Mouse (Mus musculus) gonadal fat pad, adult 2 months (tissue): ENCODE measurements around the gene Psma5. TPM values are rescaled to one million over a fixed set of nuclear protein-coding genes. Genes with fewer than 3 reads are reported as not detected.
A peak's percentile ranks its signal among the peaks of the same experiment; 100 is the strongest.
"Not testable (repeated sequence)": the region's sequence is repeated elsewhere in the genome, so short reads cannot be mapped to it uniquely, and the experiment has no call there.

Experiments used
- DNase-seq: peaks from one replicate; pipeline ENCODE4 v3.0.0-alpha.2; 2012; ENCODE audit warnings: low read depth
- polyA plus RNA-seq: library from polyadenylated mRNA; depleted of rRNA; stranded (reverse); fragments of >200 nt; gene quantifications from 2 replicates; pipeline ENCODE4 v1.2.3, GENCODE M21; 2012; rRNA removed

The Psma5 gene
- 63.6 and 79.8 TPM in 2 replicates for polyA plus RNA-seq

DNA sequence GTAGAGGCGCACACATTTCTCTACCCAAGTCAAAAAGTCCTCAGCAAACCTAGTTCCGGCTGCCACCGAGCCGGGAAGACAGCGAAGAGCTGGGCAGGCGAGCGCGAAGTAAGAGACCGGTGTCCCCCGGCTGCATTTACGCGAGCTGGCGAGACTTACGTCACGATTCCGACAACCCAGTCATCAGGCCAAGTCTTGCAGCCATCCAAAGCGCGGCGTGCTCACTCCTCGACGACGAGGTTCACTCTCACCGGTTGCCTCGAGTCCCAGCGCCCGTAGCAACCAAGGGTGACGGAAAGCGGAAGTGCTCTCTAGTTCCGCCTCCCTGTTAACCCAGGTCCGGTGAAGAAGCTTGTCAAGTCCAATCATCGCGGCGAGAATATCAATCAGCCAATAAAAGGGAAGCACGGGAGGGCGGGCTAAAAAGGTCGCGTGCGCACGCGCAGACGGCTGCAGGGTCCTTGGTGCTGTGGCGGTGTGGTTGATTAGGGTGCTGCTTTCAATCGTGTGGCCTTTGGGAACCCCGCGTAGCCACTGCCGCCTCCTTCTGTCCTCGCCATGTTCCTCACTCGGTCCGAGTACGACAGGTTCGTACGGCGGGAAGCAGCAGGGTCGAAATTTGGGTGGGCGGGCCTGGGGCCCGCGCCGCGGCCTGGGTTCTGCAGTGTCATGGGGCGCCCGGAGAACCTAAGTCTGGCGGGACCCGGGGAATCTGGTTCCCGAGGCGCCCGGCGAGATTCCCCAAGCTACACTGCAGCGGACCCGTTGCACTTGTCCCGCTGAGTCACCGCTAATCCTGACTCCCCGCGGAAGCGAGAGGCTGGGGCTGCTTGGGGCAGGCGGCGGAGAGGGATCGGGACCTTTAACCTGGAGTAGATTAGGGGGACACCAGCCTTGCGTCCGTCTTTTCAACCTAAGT lies at the start of gene Psma5:
Gene Psma5, plus strand, starts transcription at position 208 of the 919 bp plus-strand sequence.
- peak; percentile 90 for DNase-seq

DNA sequence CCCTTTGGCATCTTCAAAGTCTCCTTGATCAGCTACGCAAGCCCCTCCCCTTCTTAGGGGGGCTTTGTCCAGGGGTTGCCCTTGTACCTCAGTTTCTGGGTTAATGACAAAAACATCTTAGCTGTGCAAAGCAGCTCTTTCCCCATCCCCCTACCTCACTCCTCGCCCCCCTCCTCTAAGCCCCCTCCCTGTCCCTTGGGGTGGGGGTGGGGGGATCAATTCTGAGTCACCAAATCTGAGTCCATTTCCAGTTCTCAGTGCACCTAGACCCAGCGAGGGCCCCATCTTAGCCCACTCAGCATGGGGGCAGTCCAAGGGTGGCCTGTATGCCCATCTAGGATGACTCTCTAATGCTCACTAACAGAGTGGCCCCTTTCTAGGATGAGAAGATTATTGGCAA lies 47.7 kb upstream of the Psma5 start:
- DNase-seq = no peak

DNA sequence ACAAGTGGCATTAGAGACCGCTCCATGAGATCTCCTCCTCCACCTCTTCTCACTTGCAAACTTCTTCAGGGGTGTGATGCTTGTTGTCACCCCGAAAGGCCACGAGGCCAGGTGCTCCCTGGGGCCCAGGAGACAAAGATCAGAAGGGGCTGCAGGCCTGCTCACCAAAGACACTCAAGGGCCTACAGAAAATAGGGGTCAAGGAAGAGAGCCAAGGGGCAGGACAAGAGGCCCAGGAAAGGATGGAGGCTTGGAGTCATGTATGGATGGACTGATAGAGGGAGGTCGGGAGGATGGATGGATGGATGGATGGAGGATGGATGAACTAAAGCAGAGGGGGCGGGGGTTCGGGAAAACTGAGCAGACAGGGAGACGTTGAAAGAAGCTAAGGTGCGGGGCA lies 47.2 kb upstream of the Psma5 start:
- no peak for DNase-seq

DNA sequence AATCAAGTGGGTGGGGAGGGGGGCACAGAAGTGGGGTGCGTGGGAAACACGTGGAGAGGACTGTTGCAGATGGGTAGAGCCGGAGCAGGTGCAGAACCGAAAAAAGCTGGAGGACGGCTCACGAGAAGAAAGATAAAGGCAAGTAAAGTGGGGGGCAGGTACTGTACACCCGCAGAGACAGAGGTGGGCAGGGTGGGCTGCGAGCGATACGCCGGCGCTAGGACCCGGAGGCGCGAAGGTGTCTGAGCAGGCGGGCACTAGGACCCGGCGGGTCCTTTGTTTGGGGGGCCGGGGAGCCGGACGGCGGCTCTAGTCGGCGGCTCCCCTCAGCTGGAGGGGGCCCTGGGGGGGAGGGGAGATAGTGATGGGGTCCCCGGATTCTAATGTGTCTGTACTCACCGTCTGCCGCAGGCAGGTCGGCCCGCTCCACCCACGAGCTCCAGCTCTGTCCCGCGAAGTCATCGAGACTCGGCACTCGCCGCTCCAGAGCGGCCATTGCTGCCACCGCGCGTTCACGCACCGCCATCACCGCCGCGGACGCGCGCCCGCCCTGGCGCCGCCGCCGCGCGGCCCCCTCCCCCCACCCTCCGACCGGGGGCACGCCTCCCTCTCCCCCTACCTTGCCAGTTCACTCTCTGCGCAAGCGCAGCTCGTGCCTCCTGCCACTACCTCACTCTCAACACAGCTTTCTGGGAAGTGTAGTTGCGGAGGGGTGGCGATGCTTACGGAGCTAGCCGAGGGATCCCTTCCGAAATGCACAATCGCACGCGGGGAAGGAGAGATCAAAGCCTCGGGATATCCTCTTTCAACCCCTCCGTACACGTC lies 46.6 kb upstream of the Psma5 start:
- DNase-seq = peak; percentile 38

DNA sequence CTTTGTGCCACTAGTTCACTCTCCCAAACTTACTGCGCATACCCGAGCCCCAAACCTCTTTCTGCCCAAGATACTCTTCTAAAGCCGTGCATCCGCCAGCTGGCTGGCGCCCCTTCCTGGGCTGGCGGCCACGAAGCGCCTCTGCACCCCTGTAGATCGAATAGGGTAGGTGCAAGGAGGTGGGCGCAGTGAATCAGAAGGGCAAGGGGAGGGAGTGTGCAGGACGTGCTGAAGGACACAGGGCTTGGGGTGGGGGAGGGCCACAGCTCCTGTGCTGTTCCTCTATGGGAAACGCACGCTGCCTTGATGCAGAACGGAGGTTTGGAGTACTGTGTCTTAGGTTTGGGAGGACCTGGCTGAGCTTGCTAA lies 46.0 kb upstream of the Psma5 start, which contains the start of gene Atxn7l2:
Gene Atxn7l2, minus strand, starts transcription at position 164 of the 369 bp plus-strand sequence.
- DNase-seq = no peak

DNA sequence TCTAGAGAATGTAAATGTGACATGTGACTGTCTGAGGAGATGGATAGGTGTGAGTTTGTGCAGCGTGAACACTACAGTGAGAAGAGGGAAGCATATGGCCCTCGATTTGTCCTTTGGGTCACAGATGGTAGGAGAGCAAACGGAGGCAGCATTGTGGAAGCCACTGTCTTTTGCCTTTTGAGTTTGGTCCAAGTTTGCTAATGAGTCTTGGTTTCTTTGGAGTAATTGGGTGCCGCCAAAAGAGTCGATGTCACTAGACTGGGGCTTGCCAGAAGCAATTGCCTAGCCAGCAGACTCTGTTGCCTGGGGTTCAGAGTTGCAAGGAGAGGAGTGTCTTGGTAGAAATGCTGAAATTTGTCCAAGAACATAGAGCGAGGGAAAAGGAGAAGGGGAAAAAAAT lies 44.9 kb upstream of the Psma5 start:
- DNase-seq = no peak

DNA sequence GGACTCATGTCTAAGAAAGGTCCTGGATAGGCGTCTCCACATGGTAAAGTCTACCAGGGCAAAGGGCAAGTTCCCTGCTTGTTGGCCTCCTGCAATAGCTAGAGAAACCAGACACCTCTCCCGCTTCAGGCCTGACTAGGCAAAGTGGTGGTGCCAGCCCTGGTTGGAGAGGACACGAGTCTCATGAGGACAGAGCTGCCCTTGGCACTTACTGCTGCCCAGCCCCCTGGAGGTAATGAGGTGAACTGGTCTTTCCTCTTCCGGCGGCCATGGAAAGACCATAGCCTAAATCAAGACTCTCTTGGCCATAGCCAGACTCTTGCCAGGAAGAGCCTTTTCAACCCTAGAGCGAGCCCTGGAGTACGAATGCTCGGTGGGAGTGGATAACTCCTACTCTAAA lies 44.3 kb upstream of the Psma5 start:
- DNase-seq = no peak

DNA sequence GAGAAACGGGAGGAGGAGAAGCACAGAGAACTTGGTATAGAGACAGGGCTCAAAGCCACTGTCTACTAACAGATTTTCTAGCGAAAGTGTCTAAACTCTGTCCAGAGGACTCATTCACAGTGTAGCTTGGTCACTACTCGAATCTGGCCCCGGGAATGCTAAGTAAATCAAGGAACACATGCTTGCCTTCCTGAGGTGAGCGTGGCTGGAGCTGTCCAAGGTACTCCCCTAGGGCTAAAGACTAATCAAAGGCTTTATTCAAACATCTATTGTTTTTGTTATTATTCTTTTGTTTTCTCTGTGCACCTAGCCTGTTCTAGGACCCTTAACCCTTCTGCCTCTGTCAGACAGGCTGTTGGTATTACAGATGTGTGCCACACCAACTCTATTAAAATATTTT lies 42.0 kb upstream of the Psma5 start:
- DNase-seq = no peak

DNA sequence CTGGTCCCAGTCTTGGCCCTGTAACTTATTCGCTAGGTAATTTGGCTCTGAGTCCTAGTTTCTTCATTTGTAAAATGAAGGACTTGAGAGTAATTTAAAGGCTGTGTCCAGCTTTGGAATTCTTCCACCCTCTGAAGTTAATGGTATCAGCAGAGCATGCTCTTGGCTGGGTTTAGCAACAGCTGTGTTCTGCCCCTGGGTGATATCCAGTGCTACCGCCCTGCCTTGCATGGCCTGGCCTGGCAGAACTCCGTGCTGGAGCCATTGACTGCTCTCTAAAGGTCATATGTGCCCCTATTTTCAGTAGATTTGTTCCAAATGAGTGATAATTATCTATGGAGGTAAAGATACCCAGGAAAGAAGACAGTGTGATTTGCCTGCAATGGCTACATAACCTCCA lies 36.1 kb upstream of the Psma5 start:
- DNase-seq = no peak

DNA sequence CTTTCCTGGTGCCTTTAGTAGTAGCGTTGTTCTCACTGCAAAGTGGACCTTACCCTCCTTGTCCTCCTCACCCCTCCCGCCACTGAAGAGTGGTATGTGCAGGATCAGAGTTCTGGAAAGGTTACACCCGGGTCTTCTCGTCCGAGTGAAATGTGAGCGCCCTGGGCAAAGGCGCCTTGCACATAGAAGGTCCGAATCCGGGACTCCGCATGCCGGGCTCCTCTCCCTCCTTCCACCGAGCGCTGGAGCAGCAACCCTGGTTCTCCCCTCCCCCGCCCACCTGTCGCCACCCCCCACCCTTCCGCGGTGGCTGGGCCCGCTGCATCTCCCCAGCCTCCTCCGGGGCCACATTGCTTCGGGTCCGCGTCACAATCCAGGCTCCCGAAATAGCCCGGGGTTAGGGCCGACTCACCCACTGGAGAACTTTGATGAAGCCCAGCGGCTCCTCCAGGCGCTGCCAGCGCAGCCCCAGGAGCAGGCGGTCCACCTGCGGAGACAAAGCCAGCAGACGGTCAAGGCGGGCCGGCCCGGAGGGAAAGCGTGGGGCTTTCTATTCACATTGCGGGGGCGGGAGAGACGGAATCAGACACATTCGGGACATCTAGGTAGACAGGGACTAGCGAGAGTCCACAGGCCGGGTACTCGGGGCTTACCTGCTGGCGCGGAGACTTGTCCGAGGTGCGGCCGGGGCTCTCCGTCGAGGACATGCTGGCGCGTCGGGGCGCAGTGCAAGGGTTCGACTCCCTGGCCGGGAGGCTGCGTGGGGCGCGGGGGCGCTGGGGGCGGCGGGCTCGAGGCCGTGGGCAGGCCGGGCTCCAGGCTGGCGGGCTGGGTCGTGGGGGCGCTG lies 30.8 kb upstream of the Psma5 start:
- DNase-seq = no peak

DNA sequence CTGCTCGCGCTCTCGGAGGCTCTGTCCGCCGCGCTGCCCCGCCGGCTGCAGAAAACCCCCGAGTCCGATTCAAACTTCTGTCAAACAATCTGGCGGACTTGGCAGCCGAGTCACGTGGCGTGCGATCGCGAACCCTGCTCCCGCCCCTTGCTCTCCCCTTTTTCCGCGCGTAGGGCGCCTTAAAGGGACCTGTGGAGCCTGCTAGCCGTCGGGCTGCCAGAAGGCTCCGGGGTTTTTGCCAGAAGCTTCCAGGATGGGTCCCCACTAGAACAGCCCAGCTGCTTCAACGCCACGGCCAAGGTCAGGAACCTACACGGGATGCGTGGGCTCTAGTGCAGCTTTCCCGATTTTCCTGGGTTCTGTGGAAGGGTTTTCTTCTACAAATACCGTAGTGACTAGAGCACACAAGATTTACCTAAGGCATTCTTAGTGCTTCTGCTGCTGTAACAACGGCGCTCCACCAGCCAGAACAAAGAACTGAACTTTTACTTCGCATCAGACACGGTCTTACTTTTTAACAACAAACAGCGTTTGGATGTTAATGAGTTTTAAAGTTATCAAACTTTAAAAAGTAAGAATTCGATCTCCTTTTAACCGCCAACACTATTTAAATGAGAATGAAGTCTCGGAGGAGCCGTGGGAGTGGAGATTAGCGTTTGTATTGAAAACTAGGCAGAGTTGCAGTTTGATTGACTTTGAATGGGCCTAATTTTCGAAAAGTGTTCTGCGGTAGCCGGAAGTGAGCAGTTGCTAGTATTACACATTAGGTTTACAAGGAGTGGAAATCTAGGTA lies 30.0 kb upstream of the Psma5 start, which contains the start of gene Sypl2:
Gene Sypl2, minus strand, starts transcription at position 91 of the 793 bp plus-strand sequence.
- no peak for DNase-seq

DNA sequence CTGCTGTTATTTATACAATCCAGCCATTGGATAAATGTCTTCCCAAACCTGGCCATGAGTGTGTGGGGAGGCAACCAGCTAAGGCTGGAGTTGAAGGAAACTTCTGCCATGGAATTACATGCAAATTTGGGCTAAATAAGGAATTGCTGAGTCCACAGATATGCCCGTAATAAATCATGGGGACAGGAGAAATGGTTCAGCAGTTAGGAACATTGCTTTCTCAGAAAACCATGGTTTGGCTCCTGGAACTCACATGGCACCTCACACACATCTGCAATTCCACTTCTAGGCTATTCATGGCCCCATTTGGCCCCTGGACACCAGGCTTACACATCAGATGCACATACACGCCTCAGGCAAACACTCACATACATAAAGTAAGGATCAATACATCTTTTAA lies 29.2 kb upstream of the Psma5 start:
- no peak for DNase-seq

DNA sequence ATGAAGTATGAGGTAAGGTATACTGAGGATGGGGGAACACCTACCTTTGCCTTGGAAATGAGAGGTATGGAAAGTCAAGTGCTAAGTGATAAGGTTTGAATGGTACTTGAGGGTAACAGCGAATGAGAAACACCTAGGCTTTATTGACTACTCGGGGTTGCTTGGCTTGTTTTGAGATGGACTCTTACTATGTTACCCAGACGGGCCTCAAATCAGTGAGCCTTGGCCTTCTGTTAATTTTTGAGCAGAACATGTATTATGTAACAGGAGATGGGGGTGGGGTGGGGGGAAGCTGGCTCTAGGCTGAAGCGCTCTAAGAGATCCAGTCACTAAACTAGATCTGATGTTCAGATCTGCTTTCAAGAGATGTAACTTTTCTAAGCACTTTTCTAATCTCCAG lies 25.1 kb upstream of the Psma5 start:
- DNase-seq = no peak

DNA sequence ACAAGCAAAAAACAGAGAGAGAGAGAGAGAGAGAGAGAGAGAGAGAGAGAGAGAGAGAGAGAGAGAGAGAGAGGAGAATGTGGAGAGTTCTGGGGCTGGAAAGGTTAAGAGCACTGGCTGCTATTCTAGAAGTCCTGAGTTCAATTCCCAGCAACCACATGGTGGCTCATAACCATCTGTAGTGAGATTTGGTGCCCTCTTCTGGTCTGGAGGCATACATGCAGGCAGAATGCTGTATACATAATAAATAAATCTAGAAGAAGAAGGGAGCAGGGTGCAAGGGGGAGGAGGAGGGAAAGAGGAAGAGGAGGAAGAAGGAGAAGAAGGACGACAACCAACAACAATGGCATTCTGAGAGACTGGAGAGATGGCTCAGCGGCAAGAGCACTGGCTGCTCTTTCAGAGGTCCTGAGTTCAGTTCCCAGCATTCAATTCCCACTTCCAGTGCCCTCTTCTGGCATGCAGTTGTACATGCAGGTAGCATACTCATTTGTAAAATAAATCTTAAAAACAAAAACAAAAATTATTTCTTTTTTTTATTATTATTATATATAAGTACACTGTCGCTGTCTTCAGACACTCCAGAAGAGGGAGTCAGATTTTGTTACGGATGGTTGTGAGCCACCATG lies 19.1 kb upstream of the Psma5 start:
- not testable (repeated sequence) for DNase-seq

DNA sequence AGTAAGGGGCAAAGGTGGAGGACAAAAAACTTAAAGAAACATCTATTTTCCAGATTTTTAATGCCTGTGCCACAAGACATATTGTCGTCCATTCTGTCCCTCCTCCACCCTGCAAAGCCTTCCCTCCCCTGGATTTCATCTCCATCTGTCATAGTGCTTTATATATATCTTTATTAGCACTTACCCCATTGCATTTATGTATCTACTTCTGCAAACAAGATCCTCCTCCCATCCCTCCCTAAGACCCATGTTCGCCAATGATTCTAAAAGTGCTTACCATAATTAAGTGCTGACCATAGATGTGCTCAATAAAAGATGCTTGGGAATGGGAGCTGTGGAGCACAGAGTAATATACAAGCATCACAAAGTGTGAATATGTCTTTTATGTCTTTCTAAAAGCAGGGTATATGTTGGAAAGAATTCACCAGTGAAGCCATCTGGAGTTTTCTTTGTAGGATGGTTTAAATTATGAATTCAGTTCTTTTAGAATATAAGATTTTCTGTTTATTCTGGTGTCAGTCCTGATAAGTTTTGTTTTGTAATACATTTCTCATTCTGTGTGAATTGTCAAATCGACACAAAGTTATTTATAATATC lies 15.4 kb upstream of the Psma5 start:
- no peak for DNase-seq

DNA sequence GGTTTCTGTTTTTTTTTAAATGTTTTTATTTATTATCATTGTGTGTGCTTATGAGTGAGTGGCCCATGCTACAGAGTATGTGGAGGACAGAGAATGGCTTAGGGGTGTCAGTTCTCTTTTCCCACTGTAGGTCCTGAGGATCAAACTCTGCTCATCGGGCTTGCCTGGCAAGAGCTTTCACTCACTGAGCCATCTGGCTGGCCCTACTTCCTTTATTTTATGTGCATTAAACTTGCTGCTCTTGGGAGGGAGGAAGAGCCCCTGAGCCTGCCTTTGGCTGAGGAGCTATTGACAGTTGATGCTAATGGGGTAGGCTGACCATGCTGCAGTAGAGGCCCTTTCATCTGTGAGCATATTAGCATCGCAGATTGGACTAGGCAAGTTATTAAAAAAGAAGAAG lies 9.9 kb upstream of the Psma5 start:
- DNase-seq = no peak

DNA sequence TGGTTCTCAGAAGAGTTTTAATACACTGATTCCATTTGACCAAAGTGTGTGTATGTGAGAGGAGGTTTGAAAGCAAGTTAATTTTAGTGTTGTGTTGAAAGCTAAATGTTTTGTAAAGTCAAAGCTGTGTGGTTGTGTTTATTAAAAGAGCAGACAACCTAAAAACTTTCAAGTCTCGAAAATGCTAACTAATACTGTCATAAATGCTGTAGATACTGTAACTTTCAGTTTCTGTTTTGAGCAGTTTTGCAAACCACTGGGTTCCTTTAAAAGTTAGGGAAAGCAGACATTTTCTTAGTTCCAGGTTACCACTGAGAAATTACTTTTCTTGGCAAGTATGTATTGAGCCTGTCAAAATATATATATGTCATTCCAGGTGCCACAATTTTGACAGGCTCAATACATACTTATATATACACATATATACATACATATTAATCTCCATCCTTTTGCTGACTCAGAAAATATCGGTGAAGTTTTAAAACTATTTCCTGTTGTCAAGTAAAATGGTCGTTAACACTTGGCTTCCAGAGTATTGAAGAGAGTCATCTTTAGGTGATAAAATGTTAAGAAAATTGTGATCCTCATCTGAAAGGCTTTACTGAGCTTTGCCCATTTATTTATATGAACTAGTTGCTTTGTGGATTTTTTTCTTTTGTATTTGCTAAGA lies 1.2 kb downstream of the Psma5 start:
- DNase-seq = no peak

DNA sequence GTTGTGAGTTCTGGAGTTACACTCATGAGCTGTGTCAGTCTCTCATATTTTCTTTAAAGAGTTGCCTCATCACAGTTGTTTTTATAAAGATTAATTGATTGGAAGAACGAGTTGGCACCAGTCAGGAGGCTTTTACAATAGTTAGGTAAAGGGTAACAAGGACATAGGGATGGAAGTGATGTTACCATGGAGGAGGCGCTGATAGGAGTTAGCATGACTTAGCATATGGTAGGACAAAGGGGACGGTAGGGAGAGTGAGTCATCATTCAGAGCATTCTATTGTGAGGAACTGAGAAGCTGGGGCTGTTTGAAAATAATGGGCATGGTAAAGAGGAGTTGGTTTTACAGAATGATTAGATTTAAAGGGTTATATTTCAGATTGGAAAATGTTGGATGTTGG lies 2.6 kb downstream of the Psma5 start:
- peak; percentile 47 for DNase-seq

DNA sequence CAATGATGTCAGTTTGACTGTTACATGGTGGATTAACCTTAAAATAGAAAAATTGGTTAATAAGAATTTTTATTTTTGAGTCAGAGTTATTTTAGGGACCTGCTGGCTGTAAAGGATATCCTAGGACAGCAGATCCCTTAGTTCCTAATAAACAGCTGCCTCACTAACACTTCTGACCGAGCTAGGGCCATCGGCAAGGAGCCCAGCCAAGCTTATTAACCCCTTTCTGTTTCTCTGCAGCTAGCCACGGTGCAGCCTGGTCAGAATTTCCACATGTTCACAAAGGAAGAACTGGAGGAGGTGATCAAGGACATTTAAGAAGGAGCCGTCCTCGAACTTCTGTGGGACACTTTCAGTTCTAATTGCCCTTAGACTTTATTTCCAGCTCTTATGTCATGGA lies 22.8 kb downstream of the Psma5 start:
- DNase-seq = not testable (repeated sequence)
